Mouse (Mus musculus) lung, postnatal 0 days (tissue): ENCODE measurements around the gene Frs2.

Experiments used
- CTCF ChIP-seq: IDR thresholded peaks from 2 replicates; pipeline ENCODE4 v1.5.1; 2016; ENCODE audit warnings: antibody characterized with exemption, mild to moderate bottlenecking
- EP300 ChIP-seq: IDR thresholded peaks from 2 replicates; pipeline ENCODE4 v1.6.1; 2016; ENCODE audit warnings: antibody characterized with exemption, mild to moderate bottlenecking, control low read depth

- no peak for TF ChIP-seq CTCF
- TF ChIP-seq EP300 = no peak
Observed at GRCm38 (mm10) chr10:117026176-117026575, 122.2 kb downstream of the Frs2 start.
